Mouse (Mus musculus): ENCODE measurements around the gene Arid1b.

The Arid1b gene

GRCm38 (mm10) chr17:5327480-5328180 lies 333.5 kb downstream of the Arid1b start:
- DNase-seq = no peak

DNA sequence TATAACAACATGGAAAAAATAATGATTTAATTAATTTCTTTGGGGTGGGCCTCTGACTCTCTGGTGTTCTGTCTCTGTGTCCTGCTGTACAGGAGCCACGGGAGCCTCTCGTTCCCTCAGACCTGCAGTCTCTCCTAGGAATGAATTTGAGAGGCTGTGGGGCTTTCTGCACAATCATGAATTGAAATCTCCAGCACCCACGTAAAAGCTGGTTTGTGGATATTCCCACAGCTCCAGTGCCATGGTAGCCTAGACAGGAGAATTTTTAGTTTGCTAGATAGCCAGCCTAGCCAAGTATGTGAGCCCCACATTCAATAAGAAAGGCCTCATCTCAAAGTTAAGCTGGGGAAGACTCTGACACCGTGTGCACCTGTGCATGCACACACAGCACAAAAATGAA lies 335.3 kb downstream of the Arid1b start:
- no peak for DNase-seq

DNA sequence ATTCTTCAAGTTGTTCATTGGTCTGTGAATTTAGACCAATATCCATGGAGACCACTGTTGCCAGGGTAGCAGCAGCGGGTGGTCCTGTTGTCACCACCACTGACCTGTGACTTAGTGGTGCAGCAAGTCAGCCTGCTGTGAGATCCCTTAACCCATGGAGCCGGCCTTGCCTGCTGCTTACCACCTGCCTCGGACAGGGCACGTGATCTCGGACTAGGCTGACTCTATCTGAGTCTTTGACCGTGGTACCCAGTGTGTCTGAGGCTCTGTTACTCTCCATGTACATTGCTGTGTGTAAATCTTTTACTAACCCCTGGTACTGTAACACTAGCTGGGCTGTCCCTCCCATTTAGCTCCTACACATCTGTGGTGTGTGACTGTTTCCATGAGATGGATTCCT lies 335.9 kb downstream of the Arid1b start:
- no peak for DNase-seq

GRCm38 (mm10) chr17:5330644-5331043 lies 336.5 kb downstream of the Arid1b start:
- DNase-seq = no peak

GRCm38 (mm10) chr17:5331387-5331786 lies 337.3 kb downstream of the Arid1b start:
- DNase-seq = peak in 1 of 2 experiments; percentile 50

DNA sequence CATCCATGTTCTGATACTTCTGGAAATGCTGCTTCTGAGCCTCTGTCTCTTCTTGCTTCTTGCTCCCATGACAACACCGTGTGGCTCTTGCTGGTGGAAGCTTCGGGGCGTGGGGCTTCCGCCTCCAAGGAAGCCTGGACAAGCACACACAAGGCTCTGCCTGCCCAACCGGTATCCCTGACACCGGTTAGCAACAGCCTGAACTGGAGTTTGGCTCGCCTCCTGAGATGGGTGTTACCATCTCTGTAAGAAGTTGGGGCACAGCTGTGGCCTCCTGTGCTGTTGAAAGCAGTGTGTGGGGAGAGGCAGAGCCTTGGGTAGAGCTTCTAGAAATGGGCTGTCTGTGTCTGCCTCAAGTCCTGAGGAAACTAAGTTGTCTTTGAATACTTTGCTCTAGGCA lies 340.4 kb downstream of the Arid1b start:
- DNase-seq = no peak

- DNase-seq = no peak
Measured at GRCm38 (mm10) chr17:5344426-5344825, 350.3 kb downstream of the Arid1b start.

DNA sequence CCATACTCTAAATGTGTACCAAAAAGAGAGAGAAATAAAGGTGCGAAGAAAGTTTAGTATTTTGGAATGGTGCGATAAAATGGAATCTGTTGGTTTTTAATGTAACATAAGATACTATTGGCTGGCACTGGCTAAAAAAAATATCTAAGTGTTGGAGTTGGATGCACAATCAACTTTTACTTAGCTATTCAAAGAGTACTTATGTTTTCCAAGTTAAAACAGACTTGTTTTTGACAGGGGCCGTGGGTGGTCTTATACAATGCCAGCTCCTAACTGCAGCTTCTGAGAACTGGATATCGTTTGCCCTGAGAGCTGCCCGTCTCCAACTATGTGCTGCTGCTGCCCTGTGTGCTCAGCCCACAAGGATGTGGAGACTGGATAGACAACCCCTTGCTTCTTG lies 351.7 kb downstream of the Arid1b start:
- DNase-seq = no peak

- DNase-seq = peak; percentile 80 to 81
Measured at GRCm38 (mm10) chr17:5352901-5353300, 358.8 kb downstream of the Arid1b start.

- no peak for DNase-seq
Measured at GRCm38 (mm10) chr17:5360759-5361158, 366.6 kb downstream of the Arid1b start.

GRCm38 (mm10) chr17:5365992-5366398 lies 371.9 kb downstream of the Arid1b start:
- no peak for DNase-seq

DNA sequence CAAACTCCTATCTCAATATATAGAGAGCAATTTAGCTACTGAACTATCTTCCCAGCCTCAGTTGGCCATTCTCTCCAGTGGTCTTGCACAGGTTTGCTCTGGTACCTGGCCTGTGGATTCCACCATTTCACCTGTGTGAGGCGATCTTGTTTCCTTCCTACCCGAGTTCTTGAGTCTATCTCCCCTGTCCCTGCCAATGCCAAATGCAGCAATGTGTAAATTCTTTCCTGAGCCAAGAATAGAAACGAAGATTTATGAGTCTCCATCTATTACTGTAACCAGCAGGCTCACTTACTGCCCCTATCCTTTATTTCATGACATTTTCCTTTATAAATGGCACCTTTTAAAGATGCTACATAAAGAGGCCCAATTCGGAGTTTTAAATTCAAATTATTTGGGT lies 376.9 kb downstream of the Arid1b start:
- no peak for DNase-seq

GRCm38 (mm10) chr17:5371521-5371920 lies 377.4 kb downstream of the Arid1b start:
- no peak for DNase-seq

- DNase-seq = peak in 1 of 2 experiments; percentile 27
Measured at GRCm38 (mm10) chr17:5372951-5373350, 378.8 kb downstream of the Arid1b start.

- no peak for DNase-seq
Measured at GRCm38 (mm10) chr17:5377151-5377929, 383.2 kb downstream of the Arid1b start.

DNA sequence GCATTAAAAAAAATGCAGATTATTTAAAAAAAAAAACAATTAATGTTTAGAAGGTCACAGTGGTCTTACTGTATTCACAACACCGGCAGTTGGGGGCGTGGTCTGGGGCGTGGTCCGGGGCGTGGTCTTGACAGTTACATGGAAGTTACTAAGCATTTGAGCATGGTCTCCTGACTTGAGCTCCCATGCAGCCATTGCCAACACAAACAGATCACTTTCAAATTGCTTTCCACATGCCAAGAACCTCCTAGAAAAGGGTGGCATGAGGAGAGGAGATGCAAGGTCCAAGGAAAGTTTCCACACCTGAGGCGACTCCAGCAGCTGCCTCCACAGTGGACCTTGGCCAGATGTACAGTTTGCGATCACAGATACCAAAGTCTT lies 383.8 kb downstream of the Arid1b start:
- peak in 1 of 2 experiments; percentile 31 for DNase-seq

DNA sequence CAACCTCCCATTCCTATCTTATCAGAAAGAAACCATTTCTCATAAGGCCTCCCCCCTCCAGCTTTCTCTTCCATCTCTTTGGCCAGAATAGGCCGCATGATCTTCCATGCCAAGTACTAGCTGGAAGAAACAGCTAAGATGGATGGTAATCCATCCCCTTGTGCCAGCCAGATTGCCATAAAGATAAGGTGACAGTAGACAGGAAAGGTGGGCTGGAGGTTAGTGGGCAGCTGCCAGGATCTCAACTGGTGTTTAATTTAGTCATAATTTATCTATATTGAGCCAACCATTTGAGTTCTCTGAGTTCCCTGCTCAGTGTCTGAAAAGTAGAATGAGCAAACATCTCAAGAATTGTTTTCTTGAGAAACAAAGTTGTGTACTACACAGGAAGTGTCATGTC lies 391.6 kb downstream of the Arid1b start:
- no peak for DNase-seq

DNA sequence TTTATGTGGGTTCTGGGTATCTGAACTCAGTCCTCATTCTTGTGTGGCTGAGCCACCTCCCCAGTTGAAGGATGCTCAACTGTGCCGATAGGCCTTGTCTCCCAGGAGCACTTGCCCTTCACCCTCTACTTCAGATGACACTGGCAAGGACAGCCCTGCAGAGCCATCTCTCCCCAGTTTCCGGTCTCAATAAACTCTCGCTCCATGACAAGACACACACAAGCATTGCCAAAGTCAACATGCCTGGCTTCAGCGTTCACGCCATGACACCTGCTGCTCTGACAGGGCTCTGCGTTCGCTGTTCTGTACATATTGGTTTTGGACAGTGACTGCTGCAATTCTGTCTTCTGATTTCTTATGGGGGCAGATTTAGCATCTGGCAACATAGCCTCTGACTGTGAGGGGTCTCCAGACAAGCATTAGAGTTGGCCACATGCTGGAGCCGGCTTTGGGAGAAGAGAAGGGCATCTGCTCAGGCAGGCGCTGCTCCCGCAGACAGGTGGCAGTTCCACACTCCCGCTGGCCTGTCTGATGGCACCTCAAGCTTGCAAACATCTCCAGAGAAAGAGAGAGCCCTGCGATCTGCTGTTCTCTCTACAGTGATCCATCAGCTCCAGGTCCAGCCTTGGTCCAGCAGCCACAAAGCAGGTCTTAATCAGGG lies 392.9 kb downstream of the Arid1b start:
- peak; percentile 70 to 73 for DNase-seq

DNA sequence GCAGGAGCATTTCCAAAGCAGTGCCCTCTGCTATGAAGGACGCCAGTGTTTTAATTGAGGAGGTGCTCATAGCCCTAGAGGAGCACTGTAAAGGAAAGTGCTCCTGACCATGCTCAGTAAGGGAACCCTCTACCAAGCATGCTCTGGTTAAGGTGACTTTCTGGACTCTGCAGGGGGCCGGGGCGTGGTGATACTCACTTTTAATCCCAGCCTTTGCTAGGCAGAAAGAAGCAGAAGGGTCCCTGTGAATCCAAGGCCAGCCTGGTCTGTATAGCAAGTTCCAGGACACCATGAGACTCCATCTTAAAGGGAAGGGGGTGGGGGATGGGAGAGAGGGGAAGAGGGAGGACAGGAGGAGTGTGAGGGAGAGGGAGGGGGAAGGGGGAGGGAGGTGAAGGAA lies 394.2 kb downstream of the Arid1b start:
- no peak for DNase-seq

DNA sequence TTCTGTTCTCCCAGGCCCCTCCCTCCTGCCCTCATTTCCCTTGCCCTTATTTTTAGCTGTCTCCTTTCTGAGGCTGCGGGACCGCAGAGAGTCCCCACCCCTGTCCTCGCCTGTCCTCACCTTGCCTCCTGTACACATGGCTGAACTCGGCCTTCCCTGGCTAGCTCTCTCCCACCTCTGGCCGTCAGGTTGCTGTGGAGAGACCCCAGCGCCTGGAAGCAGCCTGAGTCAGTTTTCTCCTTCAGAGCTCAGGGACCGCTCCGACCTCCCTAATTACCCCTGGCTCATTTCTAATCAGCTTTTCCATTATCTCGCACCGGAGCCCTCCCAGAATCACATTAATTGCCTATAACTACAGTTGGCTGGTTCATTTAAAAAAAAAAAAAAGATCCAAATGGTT lies 396.6 kb downstream of the Arid1b start:
- DNase-seq = no peak

DNA sequence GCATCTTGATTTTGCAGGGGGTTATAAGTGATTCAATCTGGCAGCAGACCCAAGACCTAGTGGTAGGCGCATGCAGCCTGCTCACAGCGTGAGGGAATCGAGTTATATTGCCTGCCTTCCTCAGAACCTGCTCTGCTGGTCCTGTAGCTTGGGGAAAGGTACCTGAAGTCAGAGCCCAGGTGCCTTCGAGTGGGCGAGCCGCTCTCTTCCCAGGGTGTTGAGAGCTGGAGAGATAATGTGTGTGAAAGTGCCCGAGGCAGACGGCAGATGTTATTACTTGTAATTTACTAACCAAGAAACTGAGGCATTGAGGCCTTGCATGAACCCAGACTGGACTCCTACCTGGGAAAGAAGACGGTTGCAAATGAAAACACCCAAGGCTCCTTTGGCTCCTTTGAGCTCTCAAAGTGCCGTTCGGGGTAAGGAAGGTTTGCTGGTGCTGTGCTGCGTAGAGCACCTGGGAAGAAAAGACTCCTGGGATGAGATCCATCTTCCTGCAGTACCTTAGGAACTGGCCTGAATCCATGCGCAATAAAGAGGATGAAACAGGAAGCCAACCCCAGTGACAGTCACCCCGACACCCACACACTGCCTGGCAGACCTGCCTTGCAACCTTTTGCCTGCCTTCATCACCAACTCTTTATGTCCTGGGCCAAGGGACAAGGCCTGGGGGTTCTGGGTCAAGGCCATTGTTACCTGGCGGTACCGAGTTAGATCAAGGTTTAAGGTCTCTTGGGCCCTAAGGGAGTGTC lies 401.5 kb downstream of the Arid1b start:
- no peak for DNase-seq

GRCm38 (mm10) chr17:5396213-5396612 lies 402.1 kb downstream of the Arid1b start:
- DNase-seq = no peak

Data from cerebellum, postnatal 14 days (tissue).